Mouse (Mus musculus) E14TG2a.4 (cell line): ENCODE results near the gene Ift52.

ENCODE experiments used
- H3K27me3 ChIP-seq: 2 replicates; pipeline ENCODE4 v1.6.1; 2014; ENCODE audit warnings: low read length, control low read depth; ENCODE audit not compliant: insufficient read depth
- H3K36me3 ChIP-seq: 2 replicates; pipeline ENCODE4 v1.6.1; 2014; ENCODE audit warnings: low read length, control low read depth; ENCODE audit not compliant: insufficient read depth
- H3K4me1 ChIP-seq: replicated peaks from 2 replicates; pipeline ENCODE4 v1.6.1; 2014; ENCODE audit warnings: low read depth, low read length, control low read depth
- H3K4me3 ChIP-seq: replicated peaks from 2 replicates; pipeline ENCODE4 v1.5.1; 2014; ENCODE audit warnings: mild to moderate bottlenecking, low read length
- H3K9me3 ChIP-seq: 2 replicates; pipeline ENCODE4 v1.6.1; 2014; ENCODE audit warnings: low read length, control low read depth
- CTCF ChIP-seq: conservative IDR thresholded peaks from 2 replicates; pipeline ENCODE4 v1.5.1; 2014; ENCODE audit warnings: low read length
- NANOG ChIP-seq: IDR thresholded peaks from 2 replicates; pipeline ENCODE4 v1.6.1; 2014; ENCODE audit warnings: borderline replicate concordance, low read length, mixed read lengths
- POU5F1 ChIP-seq: IDR thresholded peaks from 2 replicates; pipeline ENCODE4 v1.6.1; 2014; ENCODE audit warnings: low read length, borderline replicate concordance

Ift52 gene

DNA sequence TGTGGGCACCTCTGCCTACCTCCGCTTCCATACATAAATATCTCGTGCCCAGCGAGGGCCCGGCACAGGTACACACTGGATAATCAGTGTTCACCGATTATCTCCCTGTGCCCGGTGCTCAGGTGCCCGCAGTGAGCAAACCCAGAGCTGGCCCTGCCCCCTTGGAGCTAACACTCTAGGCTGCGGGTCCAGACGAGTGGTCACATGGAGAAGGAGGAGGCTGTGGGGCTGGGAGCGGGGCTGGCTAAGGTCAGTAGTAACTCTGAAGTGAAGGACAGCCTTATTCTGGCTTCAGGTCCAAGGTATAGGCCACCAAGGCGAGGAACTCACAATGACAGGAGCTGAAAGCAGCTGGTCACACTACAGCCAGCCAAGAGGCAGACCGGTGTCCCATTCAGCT lies 57.7 kb downstream of the Ift52 start:
- peak overlapping the region; percentile 35; the same call in 1 of the 2 replicates for H3K4me3 ChIP-seq
- no peaks in the 10 kb centered on the region for H3K27me3 ChIP-seq
- peaks cover 94% of the 10 kb centered on the region for H3K4me1 ChIP-seq
- H3K36me3 ChIP-seq: peaks cover 100% of the 10 kb centered on the region
- TF ChIP-seq CTCF: no peak
- no peak for TF ChIP-seq POU5F1
- TF ChIP-seq NANOG: no peak
- peaks cover 17% of the 10 kb centered on the region; the same call in 1 of the 2 replicates for H3K9me3 ChIP-seq

DNA sequence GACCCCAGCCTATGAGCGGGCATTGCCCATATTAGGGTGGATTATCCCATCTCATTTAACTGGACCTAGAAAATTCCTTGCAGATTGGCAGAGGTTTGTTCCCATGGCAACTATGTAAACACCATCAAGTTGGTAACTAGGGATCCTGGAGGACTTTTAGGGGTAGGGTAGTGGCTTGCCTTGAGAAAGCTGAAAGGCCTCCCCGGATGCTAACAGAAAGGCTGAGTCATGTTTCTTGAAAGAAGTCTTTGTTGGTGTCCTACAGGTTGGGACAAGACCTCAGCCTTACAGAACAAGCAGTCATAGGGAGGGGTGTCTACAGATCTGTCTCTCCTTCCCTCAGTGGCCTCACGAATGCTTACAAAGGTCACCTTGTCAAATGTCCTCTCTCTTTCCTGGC lies 58.1 kb downstream of the Ift52 start:
- TF ChIP-seq POU5F1: no peak
- no peak for TF ChIP-seq CTCF
- no peak for TF ChIP-seq NANOG
- Histone ChIP-seq H3K4me1 (peaks cover 92% of the 10 kb centered on the region), H3K4me3 (peak overlapping the region; percentile 35; the same call in 1 of the 2 replicates), H3K27me3 (no peaks in the 10 kb centered on the region), H3K36me3 (peaks cover 99% of the 10 kb centered on the region), H3K9me3 (peaks cover 17% of the 10 kb centered on the region; the same call in 1 of the 2 replicates)

DNA sequence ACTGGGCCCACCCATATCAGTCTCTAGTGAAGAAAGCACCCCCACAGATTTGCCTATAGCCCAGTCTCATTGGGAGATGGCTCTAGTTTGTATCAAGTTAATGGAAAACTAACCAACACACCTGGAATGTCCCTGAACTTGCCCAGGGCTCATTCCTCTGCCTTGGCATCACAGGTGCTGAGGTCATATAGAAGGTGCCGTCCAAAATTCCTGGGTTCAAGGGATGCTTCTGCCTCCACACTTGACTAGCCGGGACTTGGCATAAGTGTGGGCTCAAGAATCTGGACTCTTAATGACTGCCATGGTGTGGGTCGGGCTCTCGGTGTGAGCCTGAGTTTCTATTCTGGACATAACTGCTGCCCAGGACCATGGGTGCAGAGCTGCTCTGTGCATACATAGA lies 61.9 kb downstream of the Ift52 start:
- H3K36me3 ChIP-seq: peaks cover 93% of the 10 kb centered on the region
- peaks cover 86% of the 10 kb centered on the region for H3K4me1 ChIP-seq
- 0 out of 2 replicates have a peak overlapping the region, but pooled peaks have one; percentile 17 for H3K4me3 ChIP-seq
- H3K9me3 ChIP-seq: peaks cover 17% of the 10 kb centered on the region; the same call in 1 of the 2 replicates
- TF ChIP-seq NANOG: no peak
- no peak for TF ChIP-seq POU5F1
- TF ChIP-seq CTCF: no peak
- no peaks in the 10 kb centered on the region for H3K27me3 ChIP-seq

DNA sequence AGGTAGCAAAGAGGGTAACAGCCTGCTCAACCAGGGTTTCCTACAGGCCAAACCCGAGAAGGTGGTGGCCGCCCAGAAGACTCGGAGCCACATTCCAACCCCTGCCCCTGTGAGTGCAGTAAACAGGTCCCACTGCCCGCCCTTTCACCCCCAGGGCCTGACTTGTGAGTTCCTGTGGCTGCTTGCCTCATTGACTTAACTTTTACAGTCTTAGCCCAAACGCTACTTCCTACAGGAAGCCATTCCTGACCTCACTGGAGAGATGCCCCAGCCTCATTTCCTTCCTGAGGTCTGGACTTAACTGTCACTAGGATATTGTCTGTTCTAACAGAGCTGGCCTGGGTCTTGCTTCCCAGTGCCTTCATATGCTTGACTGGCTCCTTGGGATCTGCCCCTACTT lies 65.4 kb downstream of the Ift52 start:
- Histone ChIP-seq H3K9me3 (no peaks in the 10 kb centered on the region), H3K36me3 (peaks cover 90% of the 10 kb centered on the region), H3K4me1 (peaks cover 88% of the 10 kb centered on the region), H3K4me3 (0 out of 2 replicates have a peak overlapping the region, but pooled peaks have one; percentile 17), H3K27me3 (no peaks in the 10 kb centered on the region)
- no peak for TF ChIP-seq CTCF
- TF ChIP-seq POU5F1: no peak
- TF ChIP-seq NANOG: no peak

DNA sequence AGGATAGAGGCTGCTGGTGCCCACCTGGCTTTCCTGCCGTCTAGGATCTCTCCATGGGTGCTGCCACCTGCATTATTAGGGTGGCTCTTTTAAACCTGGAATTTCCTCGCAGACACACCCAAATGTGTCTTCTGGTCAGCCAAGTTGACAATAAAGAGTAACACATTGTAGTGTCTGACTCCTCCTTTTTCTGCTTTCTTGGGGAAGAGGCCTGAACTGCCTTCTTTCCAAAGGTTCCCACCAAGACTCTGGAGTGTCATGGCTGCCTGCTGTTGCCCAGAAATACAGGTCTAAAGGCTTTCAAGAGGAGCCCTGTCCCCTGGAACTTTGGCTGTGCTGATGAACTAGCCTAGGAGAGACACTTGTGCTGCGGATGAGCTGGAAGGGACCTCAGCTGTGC lies 67.4 kb downstream of the Ift52 start:
- TF ChIP-seq POU5F1: no peak
- H3K27me3 ChIP-seq: no peaks in the 10 kb centered on the region
- H3K36me3 ChIP-seq: peaks cover 78% of the 10 kb centered on the region
- H3K4me1 ChIP-seq: peaks cover 79% of the 10 kb centered on the region
- H3K9me3 ChIP-seq: no peaks in the 10 kb centered on the region
- no peak overlapping the region for H3K4me3 ChIP-seq

DNA sequence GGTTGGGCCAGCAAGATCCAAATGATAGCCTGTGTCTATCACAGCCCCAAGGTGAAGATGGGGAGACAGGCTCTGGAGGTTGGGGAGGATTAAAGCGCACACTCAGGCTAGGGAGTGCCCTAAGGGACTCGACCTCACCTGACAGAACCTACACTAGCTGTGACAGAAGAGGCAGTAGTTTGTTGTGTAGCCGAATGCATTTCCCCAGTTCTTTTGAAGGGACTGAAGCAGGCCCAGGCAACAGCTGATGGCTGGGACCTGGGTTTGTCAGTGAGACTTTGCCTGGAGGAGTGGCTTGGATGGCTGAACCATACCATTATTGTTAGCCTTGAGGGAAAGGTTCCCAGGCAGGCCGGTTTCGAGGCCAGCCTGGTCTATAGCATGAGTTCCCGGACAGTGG lies 67.9 kb downstream of the Ift52 start:
- H3K9me3 ChIP-seq: no peaks in the 10 kb centered on the region
- H3K27me3 ChIP-seq: no peaks in the 10 kb centered on the region
- H3K36me3 ChIP-seq: peaks cover 73% of the 10 kb centered on the region
- H3K4me1 ChIP-seq: peaks cover 74% of the 10 kb centered on the region
- no peak overlapping the region for H3K4me3 ChIP-seq
- no peak for TF ChIP-seq NANOG
- no peak for TF ChIP-seq CTCF
- no peak for TF ChIP-seq POU5F1

DNA sequence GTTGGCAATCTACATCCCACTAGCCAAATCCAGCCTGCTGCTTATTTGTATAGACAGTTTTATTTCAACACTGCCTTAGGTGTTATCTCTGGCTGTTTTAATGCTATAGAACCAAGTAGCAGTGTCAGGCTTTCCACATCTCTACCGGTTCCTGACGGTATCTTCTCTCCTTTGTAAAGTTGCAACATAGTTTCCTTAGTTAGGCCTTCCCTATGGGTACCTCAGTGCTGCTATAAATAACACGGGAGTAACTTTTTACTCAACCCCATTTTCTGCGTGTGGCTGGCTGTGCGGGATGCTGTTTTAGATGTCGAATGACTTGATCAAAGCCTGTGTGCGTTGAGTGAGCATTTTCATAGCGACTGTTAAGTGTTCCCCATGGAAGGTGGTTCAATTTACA lies 69.4 kb downstream of the Ift52 start:
- no peak for TF ChIP-seq CTCF
- no peak for TF ChIP-seq POU5F1
- no peak for TF ChIP-seq NANOG
- Histone ChIP-seq H3K27me3 (no peaks in the 10 kb centered on the region), H3K9me3 (no peaks in the 10 kb centered on the region), H3K4me3 (0 out of 2 replicates have a peak overlapping the region, but pooled peaks have one; percentile 85), H3K4me1 (peaks cover 68% of the 10 kb centered on the region), H3K36me3 (peaks cover 61% of the 10 kb centered on the region)

DNA sequence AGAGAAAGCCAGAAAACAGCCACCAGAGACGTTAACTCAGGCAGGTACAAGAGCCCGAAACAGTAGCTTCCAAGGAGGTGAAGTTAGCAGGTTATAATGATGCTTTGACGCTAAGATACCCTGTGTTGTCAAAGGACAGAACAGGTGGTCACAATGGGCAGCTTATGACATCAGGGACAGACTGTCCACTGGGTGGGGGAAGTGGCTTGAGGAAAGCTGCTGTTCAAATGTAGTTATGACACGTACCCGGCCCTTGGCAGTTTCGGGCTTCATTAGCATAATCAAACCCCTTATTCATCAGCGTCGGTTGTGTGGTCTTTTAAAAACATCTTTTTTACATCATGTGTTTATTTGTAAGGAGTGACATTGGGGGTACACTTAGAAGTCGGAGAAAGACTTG lies 70.6 kb downstream of the Ift52 start, which contains the start of gene Gtsf1l:
Gene Gtsf1l (minus strand): TSS at position 128 of the 400 bp plus-strand sequence.
- H3K36me3 ChIP-seq: peaks cover 49% of the 10 kb centered on the region
- H3K27me3 ChIP-seq: no peaks in the 10 kb centered on the region
- no peak for TF ChIP-seq CTCF
- H3K9me3 ChIP-seq: no peaks in the 10 kb centered on the region
- peak within 1 kb of the TSS; percentile 85 for H3K4me3 ChIP-seq
- H3K4me1 ChIP-seq: peaks cover 63% of the 10 kb centered on the region

DNA sequence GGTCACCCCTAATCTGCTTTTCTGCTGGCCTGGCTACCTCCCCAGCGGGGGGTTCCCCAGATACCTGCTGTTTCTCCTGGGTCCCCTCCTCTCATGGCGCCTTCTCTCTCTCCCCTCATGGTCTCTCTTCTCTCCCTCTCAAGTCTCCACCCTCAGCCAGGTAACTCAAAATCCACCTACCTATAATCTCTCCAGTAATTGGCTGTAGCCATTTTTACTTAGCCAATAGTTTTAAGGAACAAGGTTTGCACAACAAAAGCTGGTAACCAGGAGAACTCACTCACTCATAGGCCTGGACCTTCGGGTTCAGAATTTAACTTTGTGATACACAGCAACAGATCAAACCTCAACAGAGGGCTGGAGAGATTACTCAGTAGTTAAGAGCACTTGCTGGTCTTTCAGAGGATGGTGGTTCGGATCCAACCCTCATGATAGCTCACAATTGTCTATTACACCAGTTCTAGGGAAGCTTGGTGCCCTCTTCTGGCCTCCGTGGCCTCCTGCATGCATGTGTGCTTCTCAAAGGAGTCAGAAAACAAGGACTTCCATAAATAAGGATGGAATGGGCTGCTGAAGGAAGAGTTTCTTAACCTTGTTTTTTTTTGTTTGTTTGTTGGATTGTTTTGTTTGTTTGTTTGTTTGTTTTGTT lies 72.4 kb downstream of the Ift52 start:
- peaks cover 66% of the 10 kb centered on the region for H3K4me1 ChIP-seq
- TF ChIP-seq CTCF: peak; percentile 55
- no peak for TF ChIP-seq POU5F1
- H3K4me3 ChIP-seq: peak overlapping the region; percentile 85
- H3K27me3 ChIP-seq: no peaks in the 10 kb centered on the region
- H3K9me3 ChIP-seq: no peaks in the 10 kb centered on the region
- H3K36me3 ChIP-seq: peaks cover 36% of the 10 kb centered on the region
